Mouse (Mus musculus): ENCODE data around the gene Spon2. TPM values are rescaled to one million over a fixed set of nuclear protein-coding genes. Genes with fewer than 3 reads are reported as not detected.

Spon2 gene
- polyA plus RNA-seq, 1 experiment, result 0.09 TPM

DNA sequence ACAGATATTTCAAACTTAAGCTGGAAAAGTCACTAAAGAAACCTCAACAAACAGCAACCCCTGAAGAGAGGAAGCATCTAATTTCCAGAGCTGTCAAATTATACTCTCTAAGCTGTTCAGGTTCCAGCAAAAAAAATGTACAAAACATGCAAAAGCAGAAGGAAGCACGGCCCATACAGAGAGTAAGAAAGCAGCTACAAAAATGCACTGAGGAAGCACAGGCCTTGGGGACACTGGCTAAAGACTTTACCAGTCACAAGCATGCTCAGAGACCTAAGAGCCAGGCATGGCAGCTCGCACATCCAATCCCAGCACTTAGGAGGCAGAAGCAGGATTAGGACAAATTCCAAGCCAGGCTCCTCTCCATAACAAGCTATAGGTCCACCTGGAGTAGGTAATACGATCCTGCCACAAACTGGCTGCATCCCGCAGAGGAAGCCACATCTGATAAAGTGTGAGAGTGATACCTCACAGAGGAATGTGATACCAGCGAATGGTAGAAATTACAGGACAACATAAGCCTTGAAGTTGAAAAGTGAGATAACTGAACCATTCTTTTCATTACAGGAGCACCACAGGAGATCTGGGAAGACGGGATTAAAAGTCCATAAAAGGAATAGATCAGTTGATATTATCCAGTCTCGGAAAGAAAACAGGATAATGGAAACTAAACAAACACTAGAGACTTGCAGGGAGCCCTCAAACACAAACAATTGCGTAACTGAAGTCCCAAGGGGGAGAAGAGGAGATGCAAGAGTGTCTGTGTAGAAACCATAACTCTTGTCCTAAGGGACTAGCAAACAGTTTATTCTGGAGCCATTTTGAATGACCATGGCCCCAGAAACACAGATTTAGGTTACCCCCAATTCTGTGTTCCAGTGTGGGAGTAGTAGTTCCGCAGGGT lies 4.8 kb upstream of the Spon2 start:
- no peak for TF ChIP-seq GATA1 (IDR thresholded peaks at IDR 0.05; ENCODE audit: low read length)

GRCm38 (mm10) chr5:33222389-33222788 lies 4.1 kb upstream of the Spon2 start:
- TF ChIP-seq GATA1 (IDR thresholded peaks at IDR 0.05; ENCODE audit: low read length), result no peak

DNA sequence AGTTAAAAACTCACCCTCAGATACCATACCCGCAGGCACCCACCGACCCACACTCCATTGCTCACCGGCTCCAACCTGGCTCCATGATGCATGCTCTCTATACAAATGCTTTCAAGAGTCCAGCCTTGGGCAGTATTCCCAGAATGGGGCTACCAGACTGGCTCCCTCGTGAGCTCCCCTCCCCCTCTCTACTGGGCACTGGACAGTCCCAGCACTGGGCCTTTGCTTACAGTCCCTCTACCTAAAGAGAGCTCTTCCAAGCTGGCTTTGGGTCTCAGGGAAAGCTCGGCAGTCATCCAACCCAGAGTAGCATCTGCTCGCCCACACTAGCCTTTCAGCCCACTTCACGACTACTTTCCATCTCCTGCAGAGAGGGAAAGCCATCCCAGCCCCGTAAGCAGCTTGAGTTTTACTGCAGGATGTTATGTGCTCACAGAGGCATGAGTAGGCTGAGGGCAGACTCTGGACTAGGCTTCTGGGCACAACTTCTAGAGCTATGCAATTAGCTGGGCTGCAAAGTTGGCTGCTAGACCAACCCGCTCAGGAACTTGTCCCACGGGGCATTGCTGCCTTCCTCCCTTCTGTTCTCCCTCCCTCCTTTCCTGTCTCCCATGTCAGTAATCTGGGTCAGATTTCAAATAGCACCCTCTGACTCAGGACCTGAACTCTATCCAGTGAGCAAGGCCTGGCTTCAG lies 2.2 kb upstream of the Spon2 start:
- TF ChIP-seq GATA1 (IDR thresholded peaks at IDR 0.05; ENCODE audit: low read length), result no peak

GRCm38 (mm10) chr5:33219831-33220230 lies 1.6 kb upstream of the Spon2 start:
- no peak for TF ChIP-seq GATA1 (IDR thresholded peaks at IDR 0.05; ENCODE audit: low read length)

- TF ChIP-seq GATA1 (IDR thresholded peaks at IDR 0.05; ENCODE audit: low read length), result no peak
Observed at GRCm38 (mm10) chr5:33218746-33219449, 643 bp upstream of the Spon2 start.

DNA sequence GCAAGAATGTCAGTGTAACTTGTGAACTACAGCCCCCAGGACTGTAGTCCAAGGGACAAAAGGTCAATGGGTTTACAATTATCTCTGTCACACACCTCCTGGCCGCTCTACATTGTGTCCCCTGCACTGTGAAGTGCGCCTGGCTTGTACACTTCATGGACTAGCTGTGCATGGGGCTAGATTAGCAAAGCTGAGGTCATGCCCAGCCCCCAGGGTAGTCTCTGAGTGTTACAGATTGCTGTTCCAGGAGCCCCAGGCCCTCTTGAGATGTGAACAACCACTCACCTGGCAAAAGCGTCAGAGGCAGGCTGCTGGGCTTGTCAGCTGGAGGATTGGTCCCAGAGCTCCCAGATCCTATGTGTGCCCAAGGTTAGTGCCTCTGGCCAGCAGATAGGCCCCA lies 592 bp downstream of the Spon2 start:
- no peak for TF ChIP-seq GATA1 (IDR thresholded peaks at IDR 0.05; ENCODE audit: low read length)

DNA sequence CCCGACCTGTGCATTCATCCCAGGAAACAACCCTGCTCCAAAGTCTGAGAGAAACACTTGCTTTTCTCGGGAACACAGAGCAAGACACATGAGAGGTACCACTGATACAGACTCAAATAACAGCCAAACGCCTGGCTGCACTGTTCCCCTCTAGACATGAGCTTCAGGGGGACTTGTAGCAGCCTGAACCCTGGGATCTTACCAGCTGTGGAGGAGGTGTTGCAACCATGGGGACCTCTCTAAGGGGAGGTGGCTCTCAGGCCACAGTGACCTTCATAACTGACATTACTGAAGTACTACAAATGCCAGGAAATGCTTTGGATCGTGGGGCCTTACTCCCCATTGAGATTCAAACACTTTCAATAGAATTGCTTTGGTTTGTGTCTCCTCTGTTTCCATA lies 3.5 kb downstream of the Spon2 start:
- TF ChIP-seq GATA1 (IDR thresholded peaks at IDR 0.05; ENCODE audit: low read length), result no peak

DNA sequence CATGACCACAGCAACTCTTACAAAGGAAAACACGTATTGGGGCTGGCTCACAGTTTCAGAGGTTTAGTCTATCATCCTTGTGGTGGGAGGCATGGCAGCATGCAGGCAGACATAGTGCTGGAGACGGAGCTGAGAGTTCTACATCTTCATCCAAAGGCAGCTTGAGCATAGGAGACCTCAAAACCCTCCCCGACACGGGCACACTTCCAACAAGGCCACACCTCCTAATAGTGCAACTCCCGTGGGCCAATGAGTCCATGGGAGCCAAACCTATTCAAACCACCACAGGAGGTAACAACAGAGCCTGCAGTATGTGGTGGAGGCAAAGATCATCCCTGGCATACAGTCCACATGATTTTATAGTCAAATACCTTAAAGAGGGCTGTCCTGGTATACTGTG lies 7.0 kb downstream of the Spon2 start:
- TF ChIP-seq GATA1 (IDR thresholded peaks at IDR 0.05; ENCODE audit: low read length), result no peak

DNA sequence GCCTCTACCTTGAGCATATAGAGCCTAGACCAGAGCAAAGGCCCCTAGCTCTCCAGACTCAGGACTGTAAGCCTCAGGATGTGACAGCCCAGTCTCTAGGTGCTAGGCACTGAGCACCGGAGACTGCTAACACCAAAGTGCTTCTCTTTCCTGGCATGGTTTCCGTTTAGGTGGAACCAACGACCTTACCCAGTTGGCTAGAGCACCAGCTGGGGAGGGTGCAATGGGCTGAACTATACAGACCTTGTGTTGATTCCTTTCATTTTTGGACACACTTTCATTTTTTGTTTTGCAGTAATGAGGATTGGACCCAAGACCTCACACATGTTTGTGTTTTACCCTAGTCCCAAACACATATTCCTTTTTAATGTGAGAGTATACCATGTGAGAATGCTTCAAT lies 7.7 kb downstream of the Spon2 start:
- no peak for TF ChIP-seq GATA1 (IDR thresholded peaks at IDR 0.05; ENCODE audit: low read length)

DNA sequence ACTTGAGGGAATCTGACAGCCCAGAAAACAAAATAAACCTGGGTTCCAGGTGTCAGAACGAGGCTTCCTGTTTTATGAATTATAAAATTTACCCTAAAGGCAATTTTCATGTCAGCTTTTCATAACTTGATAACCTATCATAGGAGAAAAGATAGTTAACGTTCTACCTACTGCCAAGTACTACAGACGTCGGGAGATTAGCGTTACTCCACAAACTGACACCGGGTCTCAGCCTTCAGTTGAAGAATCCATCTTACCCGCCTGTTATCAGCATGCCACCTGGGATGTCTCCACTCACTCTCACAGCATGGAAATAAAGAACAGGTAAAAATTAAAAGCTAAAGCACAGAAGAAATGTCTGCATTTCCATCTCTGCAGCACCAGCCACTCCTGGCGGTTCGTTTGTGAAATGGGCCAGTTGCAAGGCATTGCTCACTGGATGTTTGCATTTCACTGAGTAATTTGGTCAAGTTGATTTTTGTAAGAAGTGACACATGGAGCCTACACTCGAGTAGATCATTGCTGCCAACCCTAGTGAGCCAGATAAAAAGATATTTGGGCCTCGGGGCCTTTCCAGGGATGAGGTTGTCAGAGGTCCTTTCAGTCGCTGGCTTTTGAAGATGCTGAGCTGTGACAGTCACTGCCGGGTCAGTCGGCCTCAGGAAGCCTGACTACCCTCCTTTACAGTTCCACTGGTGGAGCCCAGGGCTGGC lies 9.6 kb downstream of the Spon2 start:
- no peak for TF ChIP-seq GATA1 (IDR thresholded peaks at IDR 0.05; ENCODE audit: low read length)

GRCm38 (mm10) chr5:33207136-33207535 lies 11.1 kb downstream of the Spon2 start:
- TF ChIP-seq GATA1 (IDR thresholded peaks at IDR 0.05; ENCODE audit: low read length), result no peak

GRCm38 (mm10) chr5:33206328-33206727 lies 11.9 kb downstream of the Spon2 start:
- TF ChIP-seq GATA1 (IDR thresholded peaks at IDR 0.05; ENCODE audit: low read length), result no peak

DNA sequence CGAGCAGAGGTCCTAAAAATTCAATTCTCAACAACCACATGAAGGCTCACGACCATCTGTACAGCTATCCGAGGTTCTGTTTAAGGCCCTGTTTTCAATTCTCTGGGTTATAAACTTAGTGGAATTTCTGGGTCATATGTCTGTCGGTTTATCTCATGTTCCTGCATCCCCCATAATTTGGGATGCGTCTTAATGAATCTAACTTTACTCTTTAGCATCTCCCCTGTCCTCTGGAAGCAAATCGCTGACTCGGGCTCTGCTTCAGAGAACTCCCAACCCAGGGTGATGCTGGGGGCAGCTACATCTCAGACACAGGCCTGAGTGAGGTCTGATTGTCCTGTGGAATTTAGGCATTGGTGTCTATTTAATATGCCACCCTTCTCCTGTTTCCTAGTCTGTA lies 14.0 kb downstream of the Spon2 start:
- TF ChIP-seq GATA1 (IDR thresholded peaks at IDR 0.05; ENCODE audit: low read length), result no peak

- TF ChIP-seq GATA1 (IDR thresholded peaks at IDR 0.05; ENCODE audit: low read length), result no peak
Observed at GRCm38 (mm10) chr5:33203691-33204242, 14.5 kb downstream of the Spon2 start.

DNA sequence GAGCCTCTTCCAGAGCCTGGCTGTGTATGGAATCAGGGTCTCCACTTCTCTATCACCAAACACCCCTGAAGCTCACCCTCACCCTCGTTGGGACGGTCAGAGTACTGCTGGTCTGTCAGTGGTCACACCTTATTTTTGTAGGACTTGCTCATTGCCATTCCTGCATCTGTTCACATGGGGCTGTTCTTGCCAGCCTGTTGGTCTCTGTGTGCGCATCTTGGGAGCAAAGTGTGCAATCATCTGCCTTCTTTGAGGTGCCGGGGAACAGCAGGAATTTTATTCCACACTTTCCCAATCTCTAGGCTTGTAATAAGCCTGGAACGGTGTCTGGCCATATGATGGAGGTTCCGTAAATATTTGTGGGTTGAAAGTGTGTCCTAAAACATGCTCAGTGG lies 15.1 kb downstream of the Spon2 start:
- no peak for TF ChIP-seq GATA1 (IDR thresholded peaks at IDR 0.05; ENCODE audit: low read length)

All from G1E-ER4 (cell line).